Mouse (Mus musculus) testis, adult 2 months (tissue): ENCODE results near the gene Phf8. TPM values are rescaled to one million over a fixed set of nuclear protein-coding genes. Genes with fewer than 3 reads are reported as not detected.
"Not testable (repeated sequence)": the region's sequence is repeated elsewhere in the genome, so short reads cannot be mapped to it uniquely, and the experiment has no call there.

Source experiments
- H3K27ac ChIP-seq: fragments of 200-500 bp; 2 replicates; pipeline ENCODE4 v1.5.1; 2012; ENCODE audit warnings: low read depth, low read length; ENCODE audit not compliant: control insufficient read depth, insufficient read depth
- H3K27me3 ChIP-seq: fragments of 200-500 bp; 2 replicates; pipeline ENCODE4 v1.6.1; 2012; ENCODE audit warnings: mild to moderate bottlenecking, low read length, moderate library complexity; ENCODE audit not compliant: control insufficient read depth, insufficient read depth
- H3K36me3 ChIP-seq: fragments of 200-500 bp; 2 replicates; pipeline ENCODE4 v1.6.1; 2012; ENCODE audit warnings: mild to moderate bottlenecking, low read length; ENCODE audit not compliant: control insufficient read depth, insufficient read depth
- H3K4me1 ChIP-seq: fragments of 200-500 bp; 2 replicates; pipeline ENCODE4 v1.6.1; 2012; ENCODE audit warnings: low read length; ENCODE audit not compliant: control insufficient read depth, insufficient read depth
- H3K4me3 ChIP-seq: fragments of 200-500 bp; 2 replicates; pipeline ENCODE4 v1.5.1; 2012; ENCODE audit warnings: low read depth, mild to moderate bottlenecking, low read length, moderate library complexity, mixed read lengths; ENCODE audit not compliant: control insufficient read depth
- CTCF ChIP-seq: fragments of 200-500 bp; IDR thresholded peaks from 2 replicates; pipeline ENCODE4 v1.5.1; 2012; ENCODE audit warnings: low read depth, mild to moderate bottlenecking, inconsistent platforms, low read length, moderate library complexity; ENCODE audit not compliant: control insufficient read depth, insufficient read depth, insufficient replicate concordance
- POLR2A ChIP-seq: fragments of 200-500 bp; IDR thresholded peaks from 2 replicates; pipeline ENCODE4 v1.6.1; 2012; ENCODE audit warnings: low read depth, mild to moderate bottlenecking, inconsistent platforms, low read length, moderate library complexity; ENCODE audit not compliant: control insufficient read depth
- polyA plus RNA-seq: library from polyadenylated mRNA; depleted of rRNA; stranded (reverse); fragments of >200 nt; gene quantifications from 2 replicates; pipeline ENCODE4 v1.2.3, GENCODE M21; 2012; rRNA removed

Gene Phf8
- 12.5 and 16.4 TPM in 2 replicates for polyA plus RNA-seq

DNA sequence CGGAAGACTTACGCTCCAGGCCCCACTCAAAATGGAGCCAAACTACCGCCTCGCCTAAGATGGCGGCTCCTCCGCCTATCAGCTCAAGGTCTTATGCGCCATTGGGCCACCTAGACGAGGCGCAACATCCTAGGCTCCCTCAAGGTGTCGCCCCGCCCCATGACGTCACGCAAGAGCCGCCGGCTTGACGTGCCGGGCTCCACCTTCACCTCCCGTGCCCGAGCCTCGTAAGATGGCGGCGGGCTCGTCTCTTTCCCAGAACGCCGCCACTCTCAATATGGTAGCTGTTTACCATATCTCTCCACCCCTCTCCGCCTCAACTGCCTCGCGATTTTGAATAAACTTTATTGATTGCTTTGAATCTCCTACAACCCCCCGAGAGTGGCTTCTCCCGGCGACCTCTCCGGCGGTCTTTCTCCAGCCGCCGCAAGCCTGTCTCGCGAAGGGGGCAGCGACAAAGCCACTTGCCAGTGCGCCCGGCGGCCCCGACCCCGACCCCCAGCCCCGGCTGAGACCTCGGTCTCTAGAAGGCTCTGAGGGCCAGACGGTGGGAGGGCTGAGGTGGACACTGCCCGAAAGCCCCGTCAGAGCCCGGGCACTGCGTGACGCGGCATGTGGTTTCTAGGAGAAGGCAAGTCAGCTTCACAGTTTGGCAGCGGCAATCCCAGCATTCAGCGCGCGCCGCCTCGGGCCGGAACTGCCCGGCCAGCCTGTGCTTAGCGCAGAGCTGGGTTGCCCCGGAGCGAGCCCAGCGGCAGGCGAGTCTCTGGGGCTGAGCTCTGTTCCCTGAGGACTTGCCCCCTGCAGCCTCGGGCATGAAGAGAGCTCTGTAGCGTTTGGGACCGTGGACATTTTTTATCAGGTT, at the start of gene Phf8:
TSS of gene Phf8 (plus strand) at position 215 of the 865 bp plus-strand sequence.
- Histone ChIP-seq H3K27me3 (no peaks in the 10 kb centered on the region), H3K27ac (peak within 1 kb of the TSS; percentile 90)
- TF ChIP-seq CTCF = no peak
- peak; percentile 62; the same call in 1 of the 2 replicates for TF ChIP-seq POLR2A

DNA sequence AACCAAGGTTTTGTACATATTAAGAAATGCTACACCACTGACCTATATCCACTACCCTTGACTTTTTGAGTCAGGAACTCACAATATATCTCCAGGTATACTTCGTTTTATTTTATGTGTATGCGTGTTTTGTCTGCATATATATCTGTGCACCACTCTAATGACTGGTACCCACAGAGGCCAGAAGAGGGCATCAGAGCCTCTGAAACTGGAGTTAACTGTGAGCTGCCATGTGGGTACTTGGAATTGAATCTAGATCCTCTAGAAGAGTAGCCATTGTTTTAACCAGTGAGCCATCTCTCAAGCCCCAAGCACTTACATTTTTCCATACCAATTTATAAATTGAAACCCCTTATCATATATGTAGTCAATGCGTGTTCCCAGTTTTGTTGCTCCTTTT, 32.3 kb upstream of the Phf8 start:
- Histone ChIP-seq H3K4me1 (no peaks in the 10 kb centered on the region), H3K27ac (no peak overlapping the region), H3K36me3 (no peaks in the 10 kb centered on the region), H3K27me3 (no peaks in the 10 kb centered on the region), H3K4me3 (no peak overlapping the region)
- TF ChIP-seq CTCF (no peak), POLR2A (no peak)

More for the DNA sequence above, at the start of gene Phf8:
- H3K4me3 ChIP-seq = peak within 1 kb of the TSS; percentile 94
- no peaks in the 10 kb centered on the region for H3K4me1 ChIP-seq
- no peaks in the 10 kb centered on the region for H3K36me3 ChIP-seq

DNA sequence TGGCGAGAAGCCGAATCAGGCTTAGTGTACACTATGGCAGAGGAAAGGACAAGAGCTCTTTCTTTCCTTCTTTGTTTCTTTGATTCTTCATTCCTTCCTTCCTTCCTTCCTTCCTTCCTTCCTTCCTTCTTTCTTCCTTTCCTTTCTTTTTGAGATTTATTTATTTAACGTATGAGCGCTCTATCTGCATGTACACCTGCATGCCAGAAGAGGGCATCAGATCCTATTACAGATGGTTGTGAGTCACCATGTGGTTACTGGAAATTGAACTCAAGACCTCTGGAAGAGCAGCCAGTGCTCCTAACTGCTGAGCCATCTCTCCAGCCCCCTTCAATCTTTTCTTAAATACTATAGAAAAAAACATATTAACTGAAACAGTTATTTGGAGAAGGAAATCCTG, 27.2 kb upstream of the Phf8 start:
- not testable (repeated sequence) for H3K4me1 ChIP-seq, H3K27ac ChIP-seq, H3K27me3 ChIP-seq, H3K36me3 ChIP-seq, H3K4me3 ChIP-seq

DNA sequence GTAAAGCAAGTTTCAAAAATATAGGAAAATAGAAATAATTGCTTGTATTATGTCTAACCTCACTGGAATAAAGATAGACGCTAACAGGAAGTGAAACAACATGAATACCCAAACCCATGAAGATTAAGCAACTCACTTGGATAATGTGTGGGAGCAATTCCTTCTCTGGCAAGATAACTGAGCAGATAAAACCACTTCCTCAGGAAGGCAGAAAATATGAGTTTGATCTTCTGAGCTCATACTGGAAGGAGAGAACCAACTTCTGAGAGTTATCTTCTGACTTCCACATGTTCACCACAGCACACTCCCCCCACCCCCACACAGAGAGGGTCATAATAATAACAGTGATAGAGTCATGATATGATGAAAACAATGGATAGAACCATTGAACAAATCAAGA, 23.9 kb upstream of the Phf8 start:
- no peak overlapping the region for H3K27ac ChIP-seq
- H3K27me3 ChIP-seq = no peaks in the 10 kb centered on the region
- H3K4me1 ChIP-seq = no peaks in the 10 kb centered on the region
- no peak overlapping the region for H3K4me3 ChIP-seq
- H3K36me3 ChIP-seq = no peaks in the 10 kb centered on the region
- no peak for TF ChIP-seq CTCF
- TF ChIP-seq POLR2A = no peak

DNA sequence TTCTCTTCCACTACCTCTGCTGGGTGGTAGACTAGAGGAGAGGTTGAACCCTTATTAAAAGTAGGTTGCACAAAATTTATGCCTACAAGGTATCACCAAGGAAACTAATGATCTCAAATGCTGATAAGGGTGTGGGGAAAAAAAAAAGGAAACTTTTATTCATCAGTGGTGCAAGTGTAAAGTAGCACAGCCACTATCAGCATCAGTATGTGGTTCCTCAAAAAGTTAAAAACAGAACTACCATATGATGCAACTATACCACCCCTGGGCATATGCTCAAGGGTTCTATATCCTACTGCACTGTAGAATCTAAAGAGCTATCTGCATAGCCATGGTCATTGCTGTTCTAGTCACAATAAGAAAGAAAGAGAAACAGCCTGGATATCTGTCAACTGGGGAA, 11.9 kb upstream of the Phf8 start:
- Histone ChIP-seq H3K4me3 (no peak overlapping the region), H3K4me1 (no peaks in the 10 kb centered on the region), H3K27ac (no peak overlapping the region), H3K27me3 (no peaks in the 10 kb centered on the region), H3K36me3 (no peaks in the 10 kb centered on the region)
- no peak for TF ChIP-seq CTCF
- no peak for TF ChIP-seq POLR2A

GRCm38 (mm10) chrX:151509906-151510305, 10.6 kb upstream of the Phf8 start:
- no peaks in the 10 kb centered on the region for H3K4me1 ChIP-seq
- H3K4me3 ChIP-seq = no peak overlapping the region
- H3K36me3 ChIP-seq = no peaks in the 10 kb centered on the region
- TF ChIP-seq POLR2A (no peak), CTCF (no peak)
- no peaks in the 10 kb centered on the region for H3K27me3 ChIP-seq
- no peak overlapping the region for H3K27ac ChIP-seq

GRCm38 (mm10) chrX:151513066-151513465, 7.4 kb upstream of the Phf8 start:
- TF ChIP-seq POLR2A = no peak
- no peak for TF ChIP-seq CTCF
- no peaks in the 10 kb centered on the region for H3K36me3 ChIP-seq
- H3K27me3 ChIP-seq = no peaks in the 10 kb centered on the region
- H3K4me1 ChIP-seq = no peaks in the 10 kb centered on the region
- H3K27ac ChIP-seq = no peak overlapping the region
- H3K4me3 ChIP-seq = no peak overlapping the region
